ENCODE assay signal across 28 mouse cellular contexts in the genomic region with DNA sequence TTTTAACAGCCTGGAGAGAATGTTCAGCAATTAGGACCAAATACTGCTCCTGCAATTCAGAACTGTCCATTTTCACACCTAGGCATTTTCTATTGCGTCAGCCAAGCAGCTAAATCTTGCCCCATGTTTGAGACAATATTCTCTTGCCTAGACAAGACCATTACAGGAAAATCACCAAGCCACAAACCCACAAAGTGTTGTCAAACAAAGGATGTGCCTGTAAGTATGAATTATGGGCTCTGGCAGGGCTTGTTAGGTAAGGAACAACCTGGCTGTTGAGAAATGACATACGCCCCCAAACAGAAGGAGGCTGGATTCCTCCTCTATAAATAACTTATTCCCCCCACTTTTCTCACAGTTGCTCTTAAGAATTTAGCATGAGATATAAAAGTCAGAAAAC.
"Had no signal": no experiment of that assay in that cellular context is flagged by ENCODE, and none has a peak within 500 bp of the region (broad histone marks: within the 10 kb centered on the region; RNA-seq: fewer than 3 reads in every experiment).

No protein-coding gene starts in this region.

- H3K9ac ChIP-seq: heart, embryonic 13.5 days; heart, embryonic 15.5 days; hindbrain, embryonic 13.5 days; hindbrain, embryonic 15.5 days; kidney, embryonic 15.5 days; limb, embryonic 13.5 days; limb, embryonic 15.5 days; liver, embryonic 12.5 days; liver, embryonic 14.5 days had no signal

- H3K4me1 ChIP-seq: heart, embryonic 13.5 days; heart, embryonic 15.5 days; hindbrain, embryonic 13.5 days; hindbrain, embryonic 15.5 days; kidney, embryonic 15.5 days; limb, embryonic 15.5 days; liver, embryonic 12.5 days had no signal

- H3K36me3 ChIP-seq: hindbrain, embryonic 15.5 days had no signal

- H3K4me3 ChIP-seq: gastrocnemius, adult 2 months; heart, adult 2 months; heart, embryonic 13.5 days; heart, embryonic 15.5 days; hindbrain, embryonic 13.5 days; hindbrain, embryonic 15.5 days; kidney, embryonic 15.5 days; limb, embryonic 13.5 days; limb, embryonic 15.5 days; liver, embryonic 12.5 days had no signal

- DNase-seq: gastrocnemius, adult 2 months; gastrocnemius, postnatal 10 days; gastrocnemius, postnatal 25 days; heart, adult 11 months; heart, adult 2 months; heart, postnatal 14 days; heart, postnatal 36 days; kidney, adult 11 months; kidney, adult 2 months; kidney, adult 9 months; kidney, postnatal 14 days; kidney, postnatal 36 days; layer of hippocampus, adult 9-11 months; layer of hippocampus, postnatal 36 days; left cerebral cortex, postnatal 4 days had no signal

- H3K27ac ChIP-seq: gastrocnemius, adult 2 months; heart, adult 2 months; heart, embryonic 13.5 days; heart, embryonic 15.5 days; hindbrain, embryonic 13.5 days; hindbrain, embryonic 15.5 days; hindbrain, postnatal 0 days; kidney, embryonic 15.5 days; kidney, postnatal 0 days; limb, embryonic 13.5 days; limb, embryonic 15.5 days; liver, embryonic 12.5 days; liver, embryonic 14.5 days had no signal

- H3K27me3 ChIP-seq: heart, embryonic 13.5 days; heart, embryonic 15.5 days; hindbrain, embryonic 15.5 days; kidney, embryonic 15.5 days; limb, embryonic 13.5 days; limb, embryonic 15.5 days; liver, embryonic 12.5 days had no signal

- H3K9me3 ChIP-seq: heart, embryonic 13.5 days; heart, embryonic 15.5 days; hindbrain, embryonic 13.5 days; hindbrain, embryonic 15.5 days; kidney, embryonic 15.5 days; limb, embryonic 13.5 days; limb, embryonic 15.5 days; liver, embryonic 12.5 days had no signal

- ATAC-seq: hindbrain, postnatal 0 days; intestine, embryonic 16.5 days; liver, embryonic 12.5 days had no signal

- H3K4me2 ChIP-seq: heart, embryonic 11.5 days; heart, embryonic 13.5 days; heart, embryonic 15.5 days; hindbrain, embryonic 13.5 days; hindbrain, embryonic 15.5 days; kidney, embryonic 15.5 days; limb, embryonic 13.5 days; limb, embryonic 15.5 days; liver, embryonic 12.5 days had no signal
